Mouse (Mus musculus) embryo, embryonic 10.5 days (tissue): ENCODE data around the gene Zswim3.
"Not testable (repeated sequence)": the region's sequence is repeated elsewhere in the genome, so short reads cannot be mapped to it uniquely, and the experiment has no call there.

Experiments used
- DNase-seq: peaks from one replicate; pipeline ENCODE4 v3.0.0-alpha.2; 2015; ENCODE audit warnings: low spot score

Gene Zswim3

DNA sequence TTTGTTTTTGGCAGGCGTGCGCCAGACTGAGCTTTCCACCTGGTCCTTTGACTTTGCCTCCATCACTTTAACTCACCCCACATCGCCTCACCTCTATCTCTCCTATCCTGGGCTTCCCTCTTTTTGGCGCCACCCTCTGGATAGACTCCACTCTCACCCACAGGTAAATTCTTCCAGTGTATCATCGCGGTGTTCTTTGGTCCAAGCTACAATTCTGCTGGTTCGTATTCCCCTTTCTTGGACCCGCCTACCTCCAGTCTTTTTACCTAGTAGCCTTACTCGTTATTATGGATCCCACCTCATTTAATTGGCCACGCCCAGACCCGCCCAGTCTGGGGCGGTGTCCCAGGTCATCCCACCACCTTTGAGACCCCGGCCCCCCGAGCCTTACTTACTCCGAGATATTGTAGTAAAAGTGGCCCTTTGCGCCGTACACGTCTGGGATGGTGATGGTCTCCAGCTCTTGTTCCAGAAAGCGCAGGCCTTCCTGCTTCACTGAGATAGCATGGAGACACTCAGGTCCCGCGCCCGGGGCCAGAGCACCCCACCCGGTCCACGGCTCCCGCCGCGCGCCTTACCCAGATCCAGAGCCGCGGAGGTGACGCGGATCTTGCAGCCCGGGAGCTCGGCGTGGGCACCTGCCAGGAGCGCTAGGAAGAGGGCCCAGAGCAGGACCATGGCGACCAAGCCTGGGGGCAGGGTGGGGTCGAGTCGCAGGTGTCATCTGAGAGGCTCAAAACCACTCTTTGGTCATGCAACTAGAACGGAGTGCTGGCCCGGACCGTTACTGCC is 51.6 kb downstream of the Zswim3 start:
- DNase-seq: no peak

- peak; percentile 84 for DNase-seq
Observed at GRCm38 (mm10) chr2:164857101-164857821, 52.4 kb downstream of the Zswim3 start, which contains the start of gene Pltp. Gene Pltp, minus strand, starts transcription at chr2:164857711.

DNA sequence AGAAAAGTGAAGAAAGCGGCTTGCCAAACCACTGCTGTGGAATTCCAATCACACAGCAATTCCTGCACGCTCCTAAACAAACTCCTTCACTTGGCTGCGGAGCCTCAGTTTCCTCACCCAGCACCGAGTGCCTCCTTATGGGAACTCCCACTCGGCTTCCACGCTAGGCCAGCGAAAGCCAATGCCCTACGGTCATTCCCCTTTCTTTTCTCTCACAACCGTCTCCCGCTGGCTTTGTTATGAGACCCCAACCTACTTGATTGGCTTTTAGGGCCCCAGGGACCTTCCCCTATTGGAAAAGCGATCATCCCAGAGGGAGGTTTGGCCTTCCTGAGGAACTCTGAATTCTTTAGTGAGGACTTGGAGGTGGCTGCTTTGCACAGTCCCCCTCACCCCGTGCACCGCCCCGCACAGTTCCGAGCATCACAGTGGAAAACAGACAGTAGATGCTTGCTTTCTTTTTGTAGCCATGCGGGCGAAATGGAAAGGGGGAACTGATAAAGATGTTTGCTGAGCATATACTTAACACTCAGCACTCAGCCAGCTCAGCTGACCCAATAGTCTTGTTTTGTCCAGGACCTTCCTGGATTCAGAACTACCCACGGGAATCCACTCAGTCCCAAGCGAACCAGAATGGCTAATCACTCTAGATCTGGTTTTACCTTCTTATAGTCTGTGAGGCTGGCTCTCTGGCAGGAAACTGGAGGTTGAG is 53.1 kb downstream of the Zswim3 start:
- peak; percentile 66 for DNase-seq

- no peak for DNase-seq
Observed at GRCm38 (mm10) chr2:164859155-164859554, 54.3 kb downstream of the Zswim3 start.

DNA sequence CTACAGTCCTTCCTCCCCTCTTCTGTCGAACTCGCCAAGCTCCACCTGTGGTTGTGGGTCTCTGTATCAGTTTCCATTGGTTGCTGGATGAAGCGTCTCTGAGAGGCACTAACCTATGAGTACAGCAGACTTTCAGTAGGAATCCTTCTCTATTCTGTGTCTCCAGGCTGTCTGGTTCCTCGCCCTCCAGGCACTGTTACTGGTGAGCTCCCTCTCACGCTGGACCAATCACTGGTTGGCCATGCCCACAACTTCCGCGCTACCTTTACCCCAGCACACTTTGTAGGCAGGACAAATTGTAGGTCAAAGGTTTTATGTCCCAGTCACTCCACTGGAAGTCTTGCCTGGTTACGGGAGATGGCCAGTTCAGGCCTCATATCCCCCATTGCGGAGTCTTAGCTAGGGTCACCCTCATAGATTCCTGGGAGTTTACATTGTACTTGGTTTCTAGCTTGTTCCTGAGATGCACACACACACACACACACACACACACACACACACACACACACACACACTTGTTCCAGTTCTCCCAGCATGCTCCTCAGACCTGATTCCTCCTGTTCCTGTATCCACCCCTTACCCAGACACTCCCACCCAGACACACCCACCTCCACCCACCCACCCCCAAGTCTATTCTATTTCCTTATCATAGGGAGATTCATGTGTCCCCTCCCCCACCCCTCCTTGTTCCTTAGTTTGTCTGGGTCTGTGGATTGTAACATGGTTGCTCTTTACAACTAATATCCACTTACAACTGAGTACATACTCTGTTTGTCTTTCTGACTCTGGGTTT is 54.9 kb downstream of the Zswim3 start:
- DNase-seq: no peak

- DNase-seq: no peak
Observed at GRCm38 (mm10) chr2:164861094-164861493, 56.2 kb downstream of the Zswim3 start.

GRCm38 (mm10) chr2:164862179-164862861 is 57.4 kb downstream of the Zswim3 start:
- DNase-seq: peak; percentile 65

GRCm38 (mm10) chr2:164863411-164863810 is 58.5 kb downstream of the Zswim3 start:
- DNase-seq: not testable (repeated sequence)

- DNase-seq: no peak
Observed at GRCm38 (mm10) chr2:164864593-164864992, 59.7 kb downstream of the Zswim3 start.

GRCm38 (mm10) chr2:164866741-164867551 is 62.0 kb downstream of the Zswim3 start:
- DNase-seq: no peak

- DNase-seq: no peak
Observed at GRCm38 (mm10) chr2:164867566-164867965, 62.7 kb downstream of the Zswim3 start.

- DNase-seq: no peak
Observed at GRCm38 (mm10) chr2:164868491-164868890, 63.6 kb downstream of the Zswim3 start.
